ENCODE assay signal across 16 mouse cellular contexts in genomic region chr11:26802249-26802941, GRCm38 (mm10).
"Had no signal": no experiment of that assay in that cellular context is flagged by ENCODE, and none has a peak within 500 bp of the region (broad histone marks: within the 10 kb centered on the region; RNA-seq: fewer than 3 reads in every experiment).

No protein-coding gene starts in this region.

- H3K27me3 ChIP-seq: liver, embryonic 13.5 days had no signal

- H3K9me3 ChIP-seq: liver, embryonic 13.5 days had no signal

- H3K36me3 ChIP-seq: liver, embryonic 13.5 days had no signal

- H3K27ac ChIP-seq: layer of hippocampus, adult 2 months; left cerebral cortex, adult 2 months; liver, embryonic 13.5 days; stomach, postnatal 0 days had no signal

- DNase-seq: kidney, postnatal 14 days; kidney, postnatal 4 days; layer of hippocampus, adult 9-11 months; layer of hippocampus, postnatal 36 days; liver, embryonic 13.5 days; lung, adult 2 months; lung, postnatal 14 days; lung, postnatal 4 days; midbrain, embryonic 14.5 days; thymus, adult 2 months; thymus, postnatal 14 days; thymus, postnatal 4 days had no signal

- H3K4me3 ChIP-seq: layer of hippocampus, adult 2 months; left cerebral cortex, adult 2 months; liver, embryonic 13.5 days had no signal

- H3K9ac ChIP-seq: liver, embryonic 13.5 days had no signal

- H3K4me2 ChIP-seq: liver, embryonic 13.5 days; midbrain, embryonic 11.5 days had no signal

- H3K4me1 ChIP-seq: liver, embryonic 13.5 days had no signal
